Comparison of ENCODE assay signal across 16 mouse cellular contexts in genomic region chr7:49562851-49563250, GRCm38 (mm10).
A peak's percentile ranks its signal among the peaks of the same experiment; 100 is the strongest.
DNase-seq lines count a peak whose midpoint lies in the region; ATAC-seq and TF ChIP-seq lines count a peak whose summit lies in the region.
"Had no signal": no experiment of that assay in that cellular context is flagged by ENCODE, and none has a peak within 500 bp of the region (broad histone marks: within the 10 kb centered on the region; RNA-seq: fewer than 3 reads in every experiment).

No protein-coding gene starts in this region.

- intact Hi-C loops in heart, postnatal 25 days (cut with DNase I): no loop called here

- no peaks in the 10 kb centered on the region for H3K27me3 ChIP-seq in lung, postnatal 0 days (replicated peaks; ENCODE audit: insufficient read depth, low read length)
- no peaks in the 10 kb centered on the region for H3K27me3 ChIP-seq in heart, postnatal 0 days (ENCODE audit: control insufficient read depth, insufficient read depth, low read length)
- no peaks in the 10 kb centered on the region for H3K27me3 ChIP-seq in intestine, embryonic 15.5 days (replicated peaks)
- H3K27me3 ChIP-seq: liver, embryonic 13.5 days had no signal

- ATAC-seq in lung, postnatal 0 days: no peak
- no peak; the same call in 1 of the 2 replicates for ATAC-seq in heart, postnatal 0 days (ENCODE audit: insufficient read depth, low read depth)
- ATAC-seq in intestine, embryonic 15.5 days: no peak
- ATAC-seq: forebrain, embryonic 16.5 days; hindbrain, postnatal 0 days had no signal

- H3K9ac ChIP-seq in lung, postnatal 0 days (replicated peaks; ENCODE audit: low read depth): no peak overlapping the region
- no peak overlapping the region for H3K9ac ChIP-seq in heart, postnatal 0 days (replicated peaks; ENCODE audit: low read depth, low read length)
- no peak overlapping the region for H3K9ac ChIP-seq in intestine, embryonic 15.5 days
- H3K9ac ChIP-seq: liver, embryonic 13.5 days had no signal

- DNase-seq in heart, adult 11 months: peak; percentile 91
- no peak for DNase-seq in heart, postnatal 25 days (ENCODE audit: low spot score)
- DNase-seq in lung, postnatal 0 days (ENCODE audit: low spot score): no peak
- no peak for DNase-seq in lung, postnatal 4 days
- DNase-seq in brain, adult 2 months (ENCODE audit: low read depth, low spot score): peak; percentile 60
- peak; percentile 30 for DNase-seq in heart, postnatal 0 days (ENCODE audit: low spot score)
- no peak for DNase-seq in gastrocnemius, adult 8-10 months (ENCODE audit: low spot score in 2 of 2)
- DNase-seq: adrenal gland, adult 2 months; B cell, adult 2 months; gastrocnemius, postnatal 25 days; liver, embryonic 13.5 days; thymus, adult 2 months had no signal

- 0 out of 2 replicates have a peak, but pooled peaks cover 3% of the 10 kb centered on the region for H3K36me3 ChIP-seq in lung, postnatal 0 days (ENCODE audit: insufficient read depth, low read length)
- peaks cover 57% of the 10 kb centered on the region for H3K36me3 ChIP-seq in heart, postnatal 0 days (replicated peaks; ENCODE audit: control insufficient read depth, insufficient read depth, low read length)
- peaks cover 14% of the 10 kb centered on the region; the same call in 1 of the 2 replicates for H3K36me3 ChIP-seq in intestine, embryonic 15.5 days

- no peak overlapping the region for H3K4me3 ChIP-seq in lung, postnatal 0 days (ENCODE audit: low read depth, low read length)
- no peak overlapping the region for H3K4me3 ChIP-seq in heart, postnatal 0 days (ENCODE audit: low read depth, low read length)
- no peak overlapping the region for H3K4me3 ChIP-seq in intestine, embryonic 15.5 days (replicated peaks)
- H3K4me3 ChIP-seq: liver, embryonic 13.5 days had no signal

- no peak overlapping the region for H3K4me2 ChIP-seq in lung, postnatal 0 days (replicated peaks; ENCODE audit: low read depth, low read length)
- no peak overlapping the region for H3K4me2 ChIP-seq in heart, postnatal 0 days (ENCODE audit: low read depth, low read length)
- no peak overlapping the region for H3K4me2 ChIP-seq in intestine, embryonic 15.5 days (replicated peaks)
- H3K4me2 ChIP-seq: liver, embryonic 13.5 days had no signal

- no peak for TF ChIP-seq CTCF in lung, postnatal 0 days (IDR thresholded peaks at IDR 0.05)
- no peak for TF ChIP-seq CTCF in heart, postnatal 0 days (IDR thresholded peaks at IDR 0.05; ENCODE audit: low read depth)

- H3K9me3 ChIP-seq in lung, postnatal 0 days (ENCODE audit: low read length): no peaks in the 10 kb centered on the region
- H3K9me3 ChIP-seq in heart, postnatal 0 days (replicated peaks; ENCODE audit: control insufficient read depth, low read length): no peaks in the 10 kb centered on the region
- H3K9me3 ChIP-seq in intestine, embryonic 15.5 days: no peaks in the 10 kb centered on the region
- H3K9me3 ChIP-seq: liver, embryonic 13.5 days had no signal

- 66% methylated on average over 8 of the region's 8 CpGs for WGBS in lung, postnatal 0 days
- 53% methylated on average over 8 of the region's 8 CpGs for WGBS in heart, postnatal 0 days
- 92% methylated on average over 8 of the region's 8 CpGs for WGBS in intestine, embryonic 15.5 days

- no peaks in the 10 kb centered on the region for H3K4me1 ChIP-seq in lung, postnatal 0 days (ENCODE audit: insufficient read depth, low read depth, low read length)
- peaks cover 35% of the 10 kb centered on the region for H3K4me1 ChIP-seq in heart, postnatal 0 days (ENCODE audit: control insufficient read depth, insufficient read depth)
- 0 out of 2 replicates have a peak, but pooled peaks cover 7% of the 10 kb centered on the region for H3K4me1 ChIP-seq in intestine, embryonic 15.5 days (replicated peaks)
- H3K4me1 ChIP-seq: liver, embryonic 13.5 days had no signal

- no peak for TF ChIP-seq EP300 in lung, postnatal 0 days (IDR thresholded peaks at IDR 0.05)
- TF ChIP-seq EP300 in heart, postnatal 0 days (IDR thresholded peaks at IDR 0.05; ENCODE audit: low read depth): 0 out of 2 replicates have a peak, but pooled peaks have one; percentile 24

- H3K27ac ChIP-seq in lung, postnatal 0 days (ENCODE audit: low read length): peak overlapping the region; percentile 43; the same call in 1 of the 2 replicates
- H3K27ac ChIP-seq in heart, postnatal 0 days (ENCODE audit: low read depth): peak overlapping the region; percentile 23
- H3K27ac ChIP-seq in intestine, embryonic 15.5 days: no peak overlapping the region
- H3K27ac ChIP-seq: hindbrain, postnatal 0 days; kidney, postnatal 0 days; liver, embryonic 13.5 days had no signal

Comparison
In these comparisons a context has a peak if more than half of its experiments do, and no peak if none do; other contexts are left out.
1. DNase-seq: peak in heart, adult 11 months (single experiment), brain, adult 2 months (single experiment) and heart, postnatal 0 days (single experiment); none in heart, postnatal 25 days (single experiment), lung, postnatal 0 days (single experiment), lung, postnatal 4 days (0 of 2) and gastrocnemius, adult 8-10 months (0 of 2).